Mouse (Mus musculus): ENCODE measurements around the gene Hcls1. TPM values are rescaled to one million over a fixed set of nuclear protein-coding genes. Genes with fewer than 3 reads are reported as not detected.
A peak's percentile ranks its signal among the peaks of the same experiment; 100 is the strongest.

Gene Hcls1
- polyA plus RNA-seq, 1 experiment, result 114 TPM

DNA sequence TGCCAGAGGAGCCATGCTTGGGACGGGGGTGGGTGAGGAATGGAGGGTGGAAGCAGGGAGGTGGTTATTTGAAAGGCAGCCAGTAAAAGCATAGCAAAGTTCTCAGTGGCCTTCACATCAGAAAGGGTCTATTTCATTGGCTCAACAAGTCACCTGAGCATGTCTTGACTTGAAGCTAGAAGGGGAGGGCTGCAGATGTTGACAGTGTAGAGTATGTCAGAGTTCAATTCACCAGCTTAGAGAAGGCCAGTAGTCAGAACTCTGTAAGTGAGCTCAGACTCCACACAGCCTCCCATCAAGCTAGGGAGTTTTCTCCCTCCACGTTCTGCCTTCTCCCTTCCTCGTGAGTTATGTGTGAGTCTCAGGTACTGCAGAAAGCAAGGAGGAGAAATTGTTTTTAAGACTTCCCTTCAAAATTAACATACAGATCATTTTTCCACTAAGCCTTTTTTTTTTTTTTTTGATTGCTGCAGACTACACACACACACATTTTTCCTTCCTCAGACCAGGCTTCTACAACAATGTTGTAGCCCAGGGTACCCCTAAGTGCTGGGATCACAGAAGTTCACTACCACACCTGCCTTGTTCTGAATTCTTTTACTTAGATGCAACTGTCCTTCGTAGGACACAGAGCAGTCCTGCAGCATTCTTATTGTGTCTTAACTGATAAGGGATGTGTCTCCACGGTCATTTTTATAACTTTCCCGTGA is 497 bp upstream of the Hcls1 start:
- DNase-seq (ENCODE audit: low read depth in 1 of 2, low spot score in 2 of 2), result no peak
- H3K4me3 ChIP-seq (ENCODE audit: extremely low read depth, insufficient read depth, insufficient read length), result no peak overlapping the region; the same call in 1 of the 2 replicates
- no peak; the same call in 1 of the 2 replicates for TF ChIP-seq POLR2A (IDR thresholded peaks at IDR 0.05; ENCODE audit: low read depth, low read length)
- TF ChIP-seq CTCF (IDR thresholded peaks at IDR 0.05; ENCODE audit: extremely low read depth, insufficient read depth, insufficient read length, insufficient replicate concordance), result no peak
- H3K27me3 ChIP-seq (ENCODE audit: control insufficient read depth, insufficient read depth, low read length), result no peaks in the 10 kb centered on the region
- H3K36me3 ChIP-seq (ENCODE audit: control insufficient read depth, insufficient read depth, low read length), result peaks cover 18% of the 10 kb centered on the region
- peak overlapping the region; percentile 97 for H3K27ac ChIP-seq (ENCODE audit: insufficient read depth, low read length)
- H3K4me1 ChIP-seq (ENCODE audit: control insufficient read depth, insufficient read depth, insufficient read length), result peaks cover 33% of the 10 kb centered on the region; the same call in 1 of the 2 replicates
- 9% methylated on average over 6 of the region's 6 CpGs for WGBS

- WGBS, result 14% methylated on average over 3 of the region's 3 CpGs
- no peak for DNase-seq (ENCODE audit: low read depth in 1 of 2, low spot score in 2 of 2)
- H3K4me1 ChIP-seq (ENCODE audit: control insufficient read depth, insufficient read depth, insufficient read length), result peaks cover 28% of the 10 kb centered on the region; the same call in 1 of the 2 replicates
- H3K36me3 ChIP-seq (ENCODE audit: control insufficient read depth, insufficient read depth, low read length), result peaks cover 18% of the 10 kb centered on the region
- peak overlapping the region; percentile 97 for H3K27ac ChIP-seq (ENCODE audit: insufficient read depth, low read length)
- no peaks in the 10 kb centered on the region for H3K27me3 ChIP-seq (ENCODE audit: control insufficient read depth, insufficient read depth, low read length)
- H3K4me3 ChIP-seq (ENCODE audit: extremely low read depth, insufficient read depth, insufficient read length), result peak overlapping the region; percentile 78
- TF ChIP-seq CTCF (IDR thresholded peaks at IDR 0.05; ENCODE audit: extremely low read depth, insufficient read depth, insufficient read length, insufficient replicate concordance), result no peak
Measured at GRCm38 (mm10) chr16:36935814-36936213, 1.0 kb downstream of the Hcls1 start.

GRCm38 (mm10) chr16:36941137-36941727 is 6.4 kb downstream of the Hcls1 start:
- DNase-seq (ENCODE audit: low read depth in 1 of 2, low spot score in 2 of 2), result peak in 1 of 2 experiments; percentile 62
- H3K4me1 ChIP-seq (ENCODE audit: control insufficient read depth, insufficient read depth, insufficient read length), result peaks cover 16% of the 10 kb centered on the region
- TF ChIP-seq CTCF (IDR thresholded peaks at IDR 0.05; ENCODE audit: extremely low read depth, insufficient read depth, insufficient read length, insufficient replicate concordance), result no peak
- no peak for TF ChIP-seq POLR2A (IDR thresholded peaks at IDR 0.05; ENCODE audit: low read depth, low read length)
- 25% methylated on average over 6 of the region's 6 CpGs for WGBS
- H3K27ac ChIP-seq (ENCODE audit: insufficient read depth, low read length), result peak overlapping the region; percentile 22; the same call in 1 of the 2 replicates
- H3K4me3 ChIP-seq (ENCODE audit: extremely low read depth, insufficient read depth, insufficient read length), result no peak overlapping the region
- H3K36me3 ChIP-seq (ENCODE audit: control insufficient read depth, insufficient read depth, low read length), result peaks cover 19% of the 10 kb centered on the region
- no peaks in the 10 kb centered on the region for H3K27me3 ChIP-seq (ENCODE audit: control insufficient read depth, insufficient read depth, low read length)

DNA sequence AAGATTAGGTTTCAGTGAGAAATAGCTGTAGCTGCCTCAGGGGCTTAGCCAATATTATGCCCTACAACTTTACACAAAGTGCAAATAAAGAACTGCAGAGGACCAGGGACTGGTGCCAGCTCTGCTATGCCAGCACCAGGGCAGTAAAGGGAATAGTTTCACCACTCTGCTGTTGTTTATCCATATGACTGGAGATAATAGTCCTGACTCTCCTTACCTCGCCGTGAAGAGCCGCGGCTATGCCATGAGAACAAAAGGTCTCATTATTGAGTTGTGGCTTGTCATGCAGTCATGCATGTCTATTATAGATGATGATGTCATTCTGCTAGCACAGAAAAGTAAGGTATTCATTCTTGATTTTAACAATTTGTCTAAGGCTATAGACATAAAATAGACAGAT is 7.1 kb downstream of the Hcls1 start:
- Histone ChIP-seq H3K27ac (ENCODE audit: insufficient read depth, low read length) (peak overlapping the region; percentile 63), H3K27me3 (ENCODE audit: control insufficient read depth, insufficient read depth, low read length) (no peaks in the 10 kb centered on the region), H3K4me3 (ENCODE audit: extremely low read depth, insufficient read depth, insufficient read length) (no peak overlapping the region; the same call in 1 of the 2 replicates), H3K4me1 (ENCODE audit: control insufficient read depth, insufficient read depth, insufficient read length) (peaks cover 12% of the 10 kb centered on the region), H3K36me3 (ENCODE audit: control insufficient read depth, insufficient read depth, low read length) (peaks cover 21% of the 10 kb centered on the region)
- 63% methylated on average over 4 of the region's 4 CpGs for WGBS
- no peak for DNase-seq (ENCODE audit: low read depth in 1 of 2, low spot score in 2 of 2)
- no peak for TF ChIP-seq CTCF (IDR thresholded peaks at IDR 0.05; ENCODE audit: extremely low read depth, insufficient read depth, insufficient read length, insufficient replicate concordance)
- no peak for TF ChIP-seq POLR2A (IDR thresholded peaks at IDR 0.05; ENCODE audit: low read depth, low read length)

DNA sequence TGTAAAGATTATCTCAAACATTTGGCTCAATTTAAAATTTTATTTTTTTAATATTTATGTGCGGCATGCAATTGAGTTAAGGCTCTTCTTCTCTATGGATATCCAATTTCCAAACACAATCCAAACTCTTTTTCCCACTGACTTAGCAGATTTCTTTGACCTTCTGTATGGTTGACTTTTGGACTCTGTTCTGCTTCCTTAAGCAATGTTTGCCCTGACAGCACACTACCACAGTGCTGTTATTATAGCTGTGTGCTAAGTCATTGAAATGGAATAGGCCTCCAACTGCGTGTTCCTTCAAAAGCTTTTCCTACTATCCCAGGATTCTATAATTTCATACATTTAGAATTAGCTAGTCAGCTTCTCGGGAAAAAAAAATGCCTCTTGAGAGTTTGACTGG is 8.8 kb downstream of the Hcls1 start:
- Histone ChIP-seq H3K4me3 (ENCODE audit: extremely low read depth, insufficient read depth, insufficient read length) (no peak overlapping the region), H3K36me3 (ENCODE audit: control insufficient read depth, insufficient read depth, low read length) (peaks cover 18% of the 10 kb centered on the region), H3K4me1 (ENCODE audit: control insufficient read depth, insufficient read depth, insufficient read length) (peaks cover 9% of the 10 kb centered on the region), H3K27ac (ENCODE audit: insufficient read depth, low read length) (no peak overlapping the region), H3K27me3 (ENCODE audit: control insufficient read depth, insufficient read depth, low read length) (no peaks in the 10 kb centered on the region)
- WGBS, result 94% methylated on average over 3 of the region's 3 CpGs
- no peak for TF ChIP-seq CTCF (IDR thresholded peaks at IDR 0.05; ENCODE audit: extremely low read depth, insufficient read depth, insufficient read length, insufficient replicate concordance)
- no peak for TF ChIP-seq POLR2A (IDR thresholded peaks at IDR 0.05; ENCODE audit: low read depth, low read length)
- no peak for DNase-seq (ENCODE audit: low read depth in 1 of 2, low spot score in 2 of 2)

DNA sequence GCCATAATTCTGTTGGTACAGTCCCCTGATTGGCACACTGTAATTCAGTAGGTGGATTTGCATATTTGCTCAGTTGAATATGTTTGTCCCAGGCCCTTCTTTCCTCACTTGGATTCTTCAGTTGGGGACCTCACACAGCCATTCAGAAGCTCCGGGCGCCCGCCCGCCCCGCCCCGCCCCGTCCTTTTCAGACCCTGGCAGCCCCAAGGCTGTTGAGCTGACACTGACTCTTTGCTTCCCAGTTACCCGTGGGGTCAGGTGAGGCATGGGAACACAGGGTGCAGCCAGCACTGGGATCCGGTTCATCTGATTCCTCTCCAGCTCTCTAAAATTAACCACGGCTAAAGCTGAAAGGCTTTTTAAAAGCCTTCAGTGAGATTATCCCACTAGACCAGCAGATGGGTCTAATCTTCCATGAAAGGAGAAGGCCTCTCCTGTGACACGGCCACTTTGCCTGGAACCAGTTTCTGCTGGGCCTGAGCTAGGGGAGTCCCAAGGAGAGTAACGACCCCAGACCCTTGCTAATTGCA is 10.2 kb downstream of the Hcls1 start:
- Histone ChIP-seq H3K4me3 (ENCODE audit: extremely low read depth, insufficient read depth, insufficient read length) (no peak overlapping the region), H3K4me1 (ENCODE audit: control insufficient read depth, insufficient read depth, insufficient read length) (peaks cover 7% of the 10 kb centered on the region), H3K36me3 (ENCODE audit: control insufficient read depth, insufficient read depth, low read length) (peaks cover 12% of the 10 kb centered on the region), H3K27me3 (ENCODE audit: control insufficient read depth, insufficient read depth, low read length) (no peaks in the 10 kb centered on the region), H3K27ac (ENCODE audit: insufficient read depth, low read length) (no peak overlapping the region)
- DNase-seq (ENCODE audit: low read depth in 1 of 2, low spot score in 2 of 2), result no peak
- WGBS, result 94% methylated on average over 12 of the region's 12 CpGs
- TF ChIP-seq POLR2A (IDR thresholded peaks at IDR 0.05; ENCODE audit: low read depth, low read length) (no peak), CTCF (IDR thresholded peaks at IDR 0.05; ENCODE audit: extremely low read depth, insufficient read depth, insufficient read length, insufficient replicate concordance) (no peak)
